Mouse (Mus musculus) liver, postnatal 0 days (tissue): Measurements from ENCODE around the gene Hoxb6.

Experiments used
- CTCF ChIP-seq: sonication (generic); IDR thresholded peaks from 2 replicates; pipeline ENCODE4 v1.5.1; 2016; ENCODE audit warnings: antibody characterized with exemption, low read depth
- EP300 ChIP-seq: IDR thresholded peaks from 2 replicates; pipeline ENCODE4 v1.6.1; 2016; ENCODE audit warnings: antibody characterized with exemption, low read depth, mild to moderate bottlenecking

GRCm38 (mm10) chr11:96251480-96252031 is 40.7 kb upstream of the Hoxb6 start:
- TF ChIP-seq EP300 = no peak
- no peak for TF ChIP-seq CTCF
